Mouse (Mus musculus) embryonic facial prominence, embryonic 14.5 days (tissue): Measurements from ENCODE around the gene Gm34653. TPM values are rescaled to one million over a fixed set of nuclear protein-coding genes. Genes with fewer than 3 reads are reported as not detected.
"Not testable (repeated sequence)": the region's sequence is repeated elsewhere in the genome, so short reads cannot be mapped to it uniquely, and the experiment has no call there.

Experiments used
- ATAC-seq: fragments of 200-750 bp; cut with Nextera tagmentation; 2 replicates; pipeline ENCODE4 v1.8.0; 2017; ENCODE audit warnings: low read depth, moderate number of reproducible peaks, moderate TSS enrichment
- DNase-seq: peaks from one replicate; pipeline ENCODE4 v3.0.0-alpha.2; 2015; ENCODE audit warnings: low spot score
- H3K27ac ChIP-seq: fragments of 300-500 bp; sonication (generic); replicated peaks from 2 replicates; pipeline ENCODE4 v1.5.1; 2014; ENCODE audit warnings: low read depth, mild to moderate bottlenecking, low read length, moderate library complexity
- H3K27me3 ChIP-seq: fragments of 300-500 bp; sonication (generic); replicated peaks from 2 replicates; pipeline ENCODE4 v1.6.1; 2014; ENCODE audit warnings: low read length; ENCODE audit not compliant: control insufficient read depth, insufficient read depth
- H3K36me3 ChIP-seq: fragments of 300-500 bp; sonication (generic); 2 replicates; pipeline ENCODE4 v1.6.1; 2014; ENCODE audit warnings: low read length, mixed read lengths; ENCODE audit not compliant: control insufficient read depth, insufficient read depth
- H3K4me1 ChIP-seq: fragments of 300-500 bp; sonication (generic); 2 replicates; pipeline ENCODE4 v1.6.1; 2014; ENCODE audit warnings: antibody characterized with exemption, low read length; ENCODE audit not compliant: control insufficient read depth, insufficient read depth
- H3K4me2 ChIP-seq: fragments of 300-500 bp; sonication (generic); 2 replicates; pipeline ENCODE4 v1.6.1; 2014; ENCODE audit warnings: low read depth, mild to moderate bottlenecking, low read length, moderate library complexity, mixed read lengths
- H3K4me3 ChIP-seq: fragments of 300-500 bp; sonication (generic); 2 replicates; pipeline ENCODE4 v1.5.1; 2014; ENCODE audit warnings: low read depth, mild to moderate bottlenecking, low read length
- H3K9ac ChIP-seq: fragments of 300-500 bp; sonication (generic); 2 replicates; pipeline ENCODE4 v1.6.1; 2014; ENCODE audit warnings: low read depth, mild to moderate bottlenecking, low read length, moderate library complexity, mixed read lengths
- H3K9me3 ChIP-seq: fragments of 300-500 bp; sonication (generic); 2 replicates; pipeline ENCODE4 v1.6.1; 2016; ENCODE audit warnings: low read length; ENCODE audit not compliant: control insufficient read depth
- WGBS: fragments of 180-500 bp; shearing (Covaris S2); extraction: QIAGEN DNeasy Blood & Tissue Kit; methylation state at CpG from one replicate; pipeline ENCODE4 v1.1.7; 2014; 5-methylcytosine and 5-hydroxymethylcytosine counted together
- polyA plus RNA-seq: library from polyadenylated mRNA; unstranded; fragments of >200 nt; fragmentation: Nextera tagmentation; extraction: Ambion mirVana; gene quantifications from 2 replicates; pipeline ENCODE4 v1.2.1, GENCODE M21; 2014

Gene Gm34653
- polyA plus RNA-seq, 1 experiment from 2014 or later: not detected

DNA sequence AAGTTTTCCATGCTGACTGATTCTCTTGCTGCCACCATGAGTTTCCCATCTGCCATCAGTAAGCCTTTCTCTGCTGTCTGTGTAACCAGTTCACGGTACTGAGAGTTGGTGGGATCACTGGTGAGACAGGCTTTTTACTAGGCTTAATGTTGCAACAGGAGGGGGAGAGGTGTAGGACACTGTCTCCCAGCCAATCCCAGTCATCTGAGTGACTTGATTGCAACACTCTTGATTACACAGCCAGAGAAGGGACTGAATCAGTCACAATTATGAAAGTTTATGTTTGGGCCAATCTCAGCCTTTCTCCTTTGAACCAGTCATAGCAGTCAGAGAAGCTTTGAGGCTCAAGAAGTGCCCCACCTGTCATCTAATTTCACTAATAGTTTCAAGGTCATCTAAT is 4.8 kb upstream of the Gm34653 start:
- no peak overlapping the region for H3K4me2 ChIP-seq
- H3K9me3 ChIP-seq: peaks cover 13% of the 10 kb centered on the region
- no peak for ATAC-seq
- H3K36me3 ChIP-seq: no peaks in the 10 kb centered on the region
- no peak overlapping the region for H3K4me3 ChIP-seq
- no peaks in the 10 kb centered on the region for H3K27me3 ChIP-seq
- H3K4me1 ChIP-seq: peaks cover 10% of the 10 kb centered on the region
- WGBS: 83% methylated on average over 1 of the region's 1 CpGs
- no peak overlapping the region for H3K9ac ChIP-seq
- no peak for DNase-seq
- H3K27ac ChIP-seq: no peak overlapping the region

DNA sequence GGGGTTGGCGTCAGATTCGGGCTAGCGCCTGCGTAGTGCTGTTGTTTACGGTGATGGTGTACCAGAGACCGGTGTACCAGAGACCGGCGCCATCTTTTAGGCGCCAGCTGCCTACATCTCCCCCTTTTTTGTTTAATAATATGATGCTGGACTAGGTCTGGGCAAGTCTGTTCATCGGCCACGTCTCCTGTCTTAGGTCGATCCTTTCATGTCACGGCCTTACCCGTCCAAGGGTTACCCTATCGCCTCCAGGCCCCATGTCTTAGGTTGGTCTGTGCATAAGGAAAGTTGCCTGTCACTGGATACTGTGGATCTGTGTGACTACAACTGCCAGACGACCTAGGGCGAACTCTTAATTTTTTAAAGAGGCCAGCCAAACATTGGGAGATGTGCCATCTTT is 2.7 kb upstream of the Gm34653 start:
- not testable (repeated sequence) for H3K27me3 ChIP-seq, H3K27ac ChIP-seq, H3K4me3 ChIP-seq, H3K4me2 ChIP-seq, H3K4me1 ChIP-seq, DNase-seq, H3K36me3 ChIP-seq, H3K9ac ChIP-seq, ATAC-seq
- H3K9me3 ChIP-seq: peaks cover 13% of the 10 kb centered on the region
- whole genome bisulfite sequencing: 93% methylated on average over 17 of the region's 17 CpGs

DNA sequence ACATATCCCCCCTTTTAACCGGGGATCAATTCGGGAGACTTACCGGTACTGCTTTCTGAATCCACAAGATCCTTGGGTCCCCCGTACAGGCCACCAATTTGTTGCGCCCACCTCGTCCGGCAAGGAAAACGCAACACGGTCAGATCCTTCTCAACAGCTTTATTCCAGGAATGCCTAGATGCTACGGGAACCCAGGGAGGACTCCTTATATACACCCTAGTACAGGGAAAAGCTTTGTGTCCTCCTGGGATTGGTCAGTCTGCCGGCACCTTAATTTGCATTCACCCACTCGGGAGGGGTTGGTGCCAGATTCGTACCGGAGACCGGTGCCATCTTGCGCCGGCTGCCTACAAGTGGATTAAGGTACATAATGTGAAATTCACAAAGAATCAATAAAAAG is 817 bp downstream of the Gm34653 start:
- no peak overlapping the region for H3K4me2 ChIP-seq
- no peak overlapping the region for H3K27ac ChIP-seq
- no peaks in the 10 kb centered on the region for H3K36me3 ChIP-seq
- 87% methylated on average over 17 of the region's 17 CpGs for WGBS
- H3K27me3 ChIP-seq: no peaks in the 10 kb centered on the region
- no peak for DNase-seq
- no peaks in the 10 kb centered on the region for H3K4me1 ChIP-seq
- H3K9me3 ChIP-seq: peaks cover 13% of the 10 kb centered on the region
- no peak overlapping the region for H3K9ac ChIP-seq
- no peak for ATAC-seq
- H3K4me3 ChIP-seq: no peak overlapping the region

DNA sequence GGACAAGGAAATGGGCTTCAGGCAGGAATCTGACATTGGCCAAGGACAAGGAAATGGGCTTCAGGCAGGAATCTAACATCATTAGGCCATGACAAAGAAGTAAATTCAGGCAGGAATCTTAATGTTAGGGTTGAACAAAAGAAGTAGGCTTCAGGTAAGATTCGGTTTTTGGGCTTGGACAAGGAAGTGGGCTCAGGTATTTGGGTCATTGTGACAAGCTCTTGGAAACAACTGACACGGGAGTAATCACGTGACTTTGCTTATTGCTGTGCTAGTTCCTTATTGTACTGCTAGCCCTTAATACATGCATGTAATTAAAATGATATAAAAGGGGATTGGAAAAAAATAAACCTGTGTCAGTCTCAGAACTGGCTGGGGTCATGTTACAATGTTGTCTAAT is 2.9 kb downstream of the Gm34653 start:
- H3K4me1 ChIP-seq: no peaks in the 10 kb centered on the region
- no peak overlapping the region for H3K4me2 ChIP-seq
- DNase-seq: no peak
- no peaks in the 10 kb centered on the region for H3K36me3 ChIP-seq
- 70% methylated on average over 3 of the region's 3 CpGs for WGBS
- no peaks in the 10 kb centered on the region for H3K9me3 ChIP-seq
- H3K27ac ChIP-seq: no peak overlapping the region
- H3K27me3 ChIP-seq: no peaks in the 10 kb centered on the region
- H3K4me3 ChIP-seq: no peak overlapping the region
- no peak overlapping the region for H3K9ac ChIP-seq
- no peak for ATAC-seq

DNA sequence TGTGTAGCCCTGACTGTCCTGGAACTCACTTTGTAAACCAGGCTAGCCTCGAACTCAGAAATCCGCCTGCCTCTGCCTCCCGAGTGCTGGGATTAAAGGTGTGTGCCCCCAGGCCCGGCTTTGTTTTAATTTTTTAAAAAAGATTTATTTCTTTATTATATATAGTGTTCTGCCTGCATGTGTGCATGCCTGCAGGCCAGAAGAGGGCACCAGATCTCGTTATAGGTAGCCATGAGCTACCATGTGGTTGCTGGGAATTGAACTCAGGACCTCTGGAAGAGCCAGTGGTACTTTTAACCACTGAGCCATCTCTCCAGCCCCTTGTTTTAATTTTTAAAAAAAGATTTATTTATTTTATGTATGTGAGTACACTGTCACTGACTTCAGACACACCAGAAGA is 7.3 kb downstream of the Gm34653 start:
- not testable (repeated sequence) for H3K4me1 ChIP-seq, DNase-seq, H3K36me3 ChIP-seq, H3K27ac ChIP-seq, H3K4me3 ChIP-seq, H3K4me2 ChIP-seq, H3K9ac ChIP-seq, H3K27me3 ChIP-seq, H3K9me3 ChIP-seq, ATAC-seq
- 82% methylated on average over 5 of the region's 5 CpGs for whole genome bisulfite sequencing

DNA sequence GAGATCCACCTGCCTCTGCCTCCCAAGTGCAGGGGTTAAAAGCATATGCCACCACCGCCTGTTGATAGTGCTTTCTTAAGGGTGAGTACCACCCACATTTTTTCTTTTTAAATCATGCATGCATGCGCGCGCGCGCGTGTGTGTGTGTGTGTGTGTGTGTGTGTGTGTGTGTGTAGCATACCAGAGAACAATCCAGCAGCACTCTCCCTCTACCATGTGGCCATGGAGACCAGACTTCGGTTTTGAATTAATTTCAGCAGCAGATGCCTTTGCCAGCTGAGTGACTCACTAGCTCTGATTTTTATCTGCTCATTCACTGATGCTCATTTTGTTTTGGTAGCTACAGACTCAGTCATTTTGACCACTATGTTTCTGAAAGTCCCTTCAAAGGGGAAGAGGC is 8.9 kb downstream of the Gm34653 start:
- H3K27ac ChIP-seq: no peak overlapping the region
- H3K36me3 ChIP-seq: no peaks in the 10 kb centered on the region
- H3K4me1 ChIP-seq: no peaks in the 10 kb centered on the region
- H3K4me3 ChIP-seq: no peak overlapping the region
- H3K27me3 ChIP-seq: no peaks in the 10 kb centered on the region
- H3K9ac ChIP-seq: no peak overlapping the region
- ATAC-seq: no peak
- H3K9me3 ChIP-seq: no peaks in the 10 kb centered on the region
- no peak overlapping the region for H3K4me2 ChIP-seq
- DNase-seq: no peak
- 89% methylated on average over 8 of the region's 8 CpGs for WGBS

DNA sequence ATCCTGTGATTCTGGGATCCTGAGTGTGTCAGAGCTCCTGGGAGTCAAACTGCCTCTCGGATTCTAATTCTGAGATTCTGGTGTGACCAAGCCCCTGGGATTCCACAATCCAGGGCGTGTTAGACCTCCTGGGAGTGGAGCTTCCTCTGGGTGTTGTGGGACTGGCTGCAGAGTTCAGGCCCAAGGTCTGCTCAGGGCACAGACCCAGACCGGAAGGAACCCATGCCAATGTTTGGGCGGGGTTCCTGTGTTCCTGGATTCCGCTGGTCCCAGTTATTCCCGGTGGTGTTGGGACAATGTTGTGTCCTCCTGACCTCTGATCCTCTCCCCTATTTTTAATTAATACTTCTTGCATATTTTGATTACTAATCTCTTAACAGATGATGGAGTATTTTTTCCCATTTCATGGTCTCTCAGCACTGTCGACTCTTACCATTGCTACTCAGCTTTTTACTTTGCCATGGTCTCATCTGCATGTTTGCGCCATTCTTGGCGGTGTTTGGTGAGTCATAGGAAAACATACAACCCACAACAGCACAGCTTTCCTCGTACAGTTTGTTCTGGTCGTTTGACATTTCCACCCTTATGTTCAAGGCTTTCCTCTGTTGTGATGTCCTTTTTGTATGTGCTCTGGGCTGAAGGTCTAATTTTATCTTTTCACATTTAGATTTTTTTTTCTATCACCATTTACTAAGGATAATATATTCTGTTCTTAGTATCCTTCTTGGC is 10.6 kb downstream of the Gm34653 start:
- no peaks in the 10 kb centered on the region for H3K9me3 ChIP-seq
- no peaks in the 10 kb centered on the region for H3K4me1 ChIP-seq
- H3K4me3 ChIP-seq: no peak overlapping the region
- DNase-seq (no peak), ATAC-seq (no peak)
- H3K4me2 ChIP-seq: no peak overlapping the region
- no peaks in the 10 kb centered on the region for H3K36me3 ChIP-seq
- no peak overlapping the region for H3K9ac ChIP-seq
- 83% methylated on average over 11 of the region's 11 CpGs for WGBS
- no peak overlapping the region for H3K27ac ChIP-seq
- H3K27me3 ChIP-seq: no peaks in the 10 kb centered on the region

DNA sequence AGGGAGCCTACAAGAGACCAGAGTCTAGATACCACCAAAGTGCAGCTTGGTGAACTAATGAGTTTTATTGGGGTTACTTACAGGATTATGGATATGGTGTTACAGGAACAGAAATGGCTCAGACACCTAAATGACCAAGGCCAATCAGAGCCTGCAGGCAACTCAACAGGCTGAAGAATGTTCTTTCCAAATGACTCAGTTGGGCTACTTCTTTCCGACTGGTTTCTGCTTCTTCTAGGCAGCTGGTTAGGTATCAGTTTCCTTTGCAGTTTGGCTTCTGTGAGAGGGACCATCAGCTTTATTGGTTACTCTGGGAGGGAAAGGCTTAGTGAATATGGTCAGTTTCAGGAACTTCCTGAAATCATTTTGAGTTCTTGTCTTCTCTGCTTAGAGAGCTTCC is 14.9 kb downstream of the Gm34653 start:
- H3K4me2 ChIP-seq: no peak overlapping the region
- H3K9ac ChIP-seq: no peak overlapping the region
- no peaks in the 10 kb centered on the region for H3K9me3 ChIP-seq
- ATAC-seq (no peak), DNase-seq (no peak)
- H3K36me3 ChIP-seq: peaks cover 36% of the 10 kb centered on the region
- no peak overlapping the region for H3K27ac ChIP-seq
- H3K4me3 ChIP-seq: no peak overlapping the region
- H3K27me3 ChIP-seq: no peaks in the 10 kb centered on the region
- WGBS: 95% methylated on average over 1 of the region's 1 CpGs
- no peaks in the 10 kb centered on the region for H3K4me1 ChIP-seq

DNA sequence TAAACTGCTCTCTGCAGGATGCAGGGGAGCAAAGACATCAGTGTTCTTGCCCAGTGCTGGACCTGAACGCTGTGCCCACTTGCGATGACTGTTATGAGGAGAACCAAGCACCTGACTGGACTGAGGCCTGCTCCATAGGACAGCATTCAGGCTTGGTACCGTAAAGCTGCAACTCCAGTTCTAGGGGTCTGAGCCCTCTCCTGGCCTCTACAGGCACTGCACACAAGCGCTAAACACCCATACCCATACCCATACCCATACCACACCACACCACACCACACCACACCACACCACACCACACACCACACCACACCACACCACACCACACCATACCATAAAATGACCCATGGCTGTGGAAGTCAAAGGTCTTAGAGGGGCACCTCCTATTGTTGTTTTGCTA is 22.5 kb downstream of the Gm34653 start:
- H3K9ac ChIP-seq: no peak overlapping the region
- DNase-seq (no peak), ATAC-seq (no peak)
- H3K4me2 ChIP-seq: no peak overlapping the region
- H3K27ac ChIP-seq: no peak overlapping the region
- H3K4me1 ChIP-seq: no peaks in the 10 kb centered on the region
- no peak overlapping the region for H3K4me3 ChIP-seq
- WGBS: 96% methylated on average over 4 of the region's 4 CpGs
- peaks cover 99% of the 10 kb centered on the region for H3K36me3 ChIP-seq
- H3K9me3 ChIP-seq: no peaks in the 10 kb centered on the region
- no peaks in the 10 kb centered on the region for H3K27me3 ChIP-seq
